Mouse (Mus musculus) c-Kit-positive CD71-positive TER-119-negative erythroid progenitor cells, embryonic 14.5 days (primary cell): ENCODE data around the gene Jph3.

Experiments
- DNase-seq: peaks from one replicate; pipeline ENCODE4 v3.0.0-alpha.2; 2013; ENCODE audit warnings: low read depth

The Jph3 gene

DNA sequence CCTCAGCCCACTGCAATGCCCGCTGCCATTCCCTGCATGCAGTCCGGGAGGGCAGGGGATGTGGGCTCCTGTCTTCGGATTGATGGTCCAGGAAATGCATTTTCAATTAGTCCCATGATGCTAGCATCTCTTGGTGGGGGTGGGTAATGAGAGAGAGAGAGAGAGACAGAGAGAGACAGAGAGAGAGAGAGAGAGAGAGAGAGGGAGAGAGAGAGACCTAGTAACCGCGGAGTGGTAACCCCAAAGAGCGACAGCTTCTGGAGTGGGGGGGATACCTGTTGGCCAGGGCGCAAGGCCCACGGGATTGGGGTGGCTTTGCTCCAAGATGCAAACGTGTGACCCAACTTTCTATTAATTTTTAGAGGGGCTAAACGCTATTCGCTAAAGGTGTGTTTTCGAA, at the start of gene Jph3:
Gene Jph3 (plus strand): TSS at position 301 of the 400 bp plus-strand sequence.
- DNase-seq = no peak

DNA sequence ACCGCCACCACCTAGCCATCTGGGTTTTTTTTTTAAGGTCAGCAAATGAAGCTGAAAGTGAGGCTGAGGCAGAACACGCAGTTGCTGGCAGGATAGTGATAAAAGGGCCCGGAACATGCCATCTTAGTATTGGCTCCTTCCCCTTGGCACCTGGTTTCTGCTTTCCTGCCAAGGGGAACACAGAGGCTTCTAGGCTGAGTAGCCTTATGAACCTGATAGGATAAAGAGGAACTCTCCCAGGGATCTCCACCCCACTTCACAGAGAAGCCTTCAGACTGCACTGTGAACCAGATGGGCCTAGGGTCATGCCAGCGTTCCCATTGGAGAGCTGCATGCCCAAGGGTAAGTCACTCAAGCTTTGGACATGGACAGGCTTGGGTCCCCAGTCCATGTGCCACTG, 48.5 kb upstream of the Jph3 start:
- DNase-seq = no peak

DNA sequence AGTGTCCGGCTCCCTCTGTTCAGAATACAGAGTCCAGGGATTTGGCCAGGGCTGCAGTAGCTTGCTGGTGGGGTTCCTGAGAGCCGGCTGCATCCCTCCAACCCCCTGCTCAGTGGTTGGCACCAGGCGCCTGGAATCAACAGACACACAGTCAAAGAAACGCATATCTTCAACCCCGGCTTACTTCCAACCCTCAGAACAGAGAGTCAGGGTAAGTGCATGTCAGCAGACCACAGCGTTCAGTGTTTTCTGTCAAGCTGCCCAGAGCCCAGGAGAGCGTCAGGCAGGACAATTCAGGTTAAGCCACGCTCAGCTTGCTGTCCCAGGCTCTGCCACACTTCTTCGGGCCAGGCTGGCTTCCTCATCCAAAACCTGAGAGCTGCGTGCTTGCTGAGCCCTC, 48.0 kb upstream of the Jph3 start:
- no peak for DNase-seq

DNA sequence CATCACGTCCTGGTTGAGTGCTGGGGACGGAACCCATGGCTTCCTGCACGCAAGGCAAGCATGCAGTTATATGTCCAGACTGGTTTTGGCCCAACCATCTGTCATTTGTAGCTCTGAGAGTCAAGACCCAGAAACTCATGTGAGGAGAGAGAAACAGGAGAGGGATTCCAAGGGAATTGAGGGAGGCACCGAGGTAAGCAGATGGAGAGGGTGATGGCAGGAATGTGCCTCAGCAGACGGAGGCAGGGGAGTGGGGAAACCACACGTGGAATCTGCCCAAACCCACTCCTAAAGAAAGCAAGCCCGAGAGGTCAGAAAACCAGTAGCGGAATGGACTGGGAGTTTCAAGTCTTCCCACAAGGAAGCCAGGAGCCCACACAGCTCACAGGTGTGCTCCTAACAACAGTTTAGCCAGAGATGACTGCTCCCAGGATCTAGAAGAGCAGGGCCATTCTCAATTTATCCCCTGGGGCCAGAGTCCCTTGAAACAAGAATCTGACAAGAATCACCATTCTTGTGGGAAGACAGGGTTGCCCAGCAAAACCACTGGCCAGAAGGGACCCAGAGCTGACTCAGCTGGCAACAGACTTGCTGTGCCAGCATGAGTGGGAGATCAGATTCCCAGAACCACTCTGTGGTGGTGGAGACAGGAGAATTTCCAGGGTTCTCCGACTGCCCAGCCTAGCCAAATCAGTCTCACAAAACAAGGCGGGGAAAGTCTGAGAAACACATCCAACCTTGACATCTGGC, 46.2 kb upstream of the Jph3 start:
- DNase-seq = no peak

DNA sequence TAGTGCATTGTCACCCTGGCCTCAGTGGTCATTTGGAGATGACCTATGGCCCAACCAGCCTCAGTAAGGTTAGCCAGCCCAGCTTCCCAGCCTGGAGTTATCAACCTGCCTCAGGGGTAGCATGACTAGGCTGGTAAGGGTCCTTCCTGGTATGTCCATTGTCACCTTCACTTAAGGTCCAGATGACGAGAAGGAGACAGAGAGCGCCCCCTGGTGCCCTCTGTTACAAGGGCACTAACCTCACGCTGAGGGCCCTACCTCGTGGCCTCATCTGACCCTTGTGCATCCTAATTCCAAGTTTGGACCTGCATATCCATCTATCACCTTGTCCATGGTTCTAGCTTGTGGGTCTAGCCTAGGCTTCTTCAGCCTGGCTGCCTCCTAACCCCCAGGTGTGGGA, 44.0 kb upstream of the Jph3 start:
- no peak for DNase-seq

DNA sequence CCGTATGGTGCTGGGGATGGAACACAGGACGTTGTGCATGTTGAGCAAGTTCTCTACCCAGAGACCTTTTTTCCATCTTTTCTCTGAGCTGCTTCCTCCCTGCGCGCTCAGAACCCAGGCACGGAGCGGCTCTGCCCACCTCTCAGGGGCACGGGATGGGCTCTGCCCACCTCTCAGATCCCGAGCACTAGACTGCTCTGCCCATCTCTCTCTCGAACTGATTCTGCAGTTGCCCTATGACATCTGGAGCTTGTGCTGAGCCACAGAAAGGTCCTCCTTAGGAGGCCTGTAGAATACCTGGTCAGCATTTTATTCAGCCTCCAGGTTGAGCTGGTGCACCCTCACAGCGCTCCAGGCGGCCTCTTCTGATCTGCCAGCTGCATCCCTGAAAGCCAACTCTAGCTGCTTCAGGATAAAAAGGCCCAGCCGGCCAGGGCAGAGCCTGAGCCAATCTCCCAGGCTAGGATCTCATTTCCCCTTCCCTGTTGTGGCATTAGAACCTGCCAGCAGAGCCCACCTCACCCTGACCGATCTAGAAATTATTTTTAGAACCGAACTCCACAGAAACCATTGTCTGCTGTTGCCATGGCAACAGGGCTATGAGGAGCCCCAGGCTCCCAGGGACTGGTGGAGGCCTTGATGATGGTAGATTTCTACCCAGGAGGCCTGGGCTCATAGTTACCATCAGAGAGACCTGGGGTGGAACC, 41.8 kb upstream of the Jph3 start:
- DNase-seq = no peak

DNA sequence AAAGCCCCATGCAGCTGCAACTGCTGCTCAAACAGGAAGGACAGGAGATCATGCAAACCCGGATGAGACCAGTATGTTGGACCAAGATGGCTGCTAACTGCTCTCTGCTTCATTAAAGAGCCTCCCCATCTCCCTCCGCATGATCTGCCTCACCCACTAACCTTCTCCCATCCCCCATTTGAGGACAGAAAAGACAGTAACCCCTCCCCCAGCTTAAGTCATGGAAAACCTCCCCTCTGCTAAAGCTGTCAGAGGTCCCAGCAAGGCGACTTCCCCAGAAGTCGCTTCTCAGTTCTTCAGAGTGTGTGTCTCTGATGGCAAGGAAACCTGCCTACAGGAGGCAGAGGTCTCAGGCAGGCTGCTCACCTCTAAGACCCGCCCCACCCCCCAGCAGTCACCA, 40.9 kb upstream of the Jph3 start:
- DNase-seq = no peak

DNA sequence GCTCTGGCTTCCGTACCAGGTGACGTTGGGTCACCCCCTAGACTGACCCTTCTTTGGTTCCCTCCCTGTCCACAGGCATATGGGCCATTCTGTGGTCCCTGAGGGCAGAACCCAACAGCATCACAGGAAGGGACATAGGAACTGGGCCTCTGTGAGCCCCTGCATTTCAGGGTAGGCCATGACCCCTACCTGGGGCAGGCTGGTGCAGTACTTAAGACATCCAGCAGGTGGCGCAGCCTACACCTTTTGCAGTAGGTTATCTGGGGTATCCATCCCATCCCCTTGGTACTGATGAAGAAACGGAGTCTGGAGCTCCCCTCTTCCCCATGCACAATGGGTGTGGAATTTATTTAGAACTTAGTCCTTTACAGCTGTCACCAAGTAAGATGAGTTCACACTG, 35.0 kb upstream of the Jph3 start:
- no peak for DNase-seq

DNA sequence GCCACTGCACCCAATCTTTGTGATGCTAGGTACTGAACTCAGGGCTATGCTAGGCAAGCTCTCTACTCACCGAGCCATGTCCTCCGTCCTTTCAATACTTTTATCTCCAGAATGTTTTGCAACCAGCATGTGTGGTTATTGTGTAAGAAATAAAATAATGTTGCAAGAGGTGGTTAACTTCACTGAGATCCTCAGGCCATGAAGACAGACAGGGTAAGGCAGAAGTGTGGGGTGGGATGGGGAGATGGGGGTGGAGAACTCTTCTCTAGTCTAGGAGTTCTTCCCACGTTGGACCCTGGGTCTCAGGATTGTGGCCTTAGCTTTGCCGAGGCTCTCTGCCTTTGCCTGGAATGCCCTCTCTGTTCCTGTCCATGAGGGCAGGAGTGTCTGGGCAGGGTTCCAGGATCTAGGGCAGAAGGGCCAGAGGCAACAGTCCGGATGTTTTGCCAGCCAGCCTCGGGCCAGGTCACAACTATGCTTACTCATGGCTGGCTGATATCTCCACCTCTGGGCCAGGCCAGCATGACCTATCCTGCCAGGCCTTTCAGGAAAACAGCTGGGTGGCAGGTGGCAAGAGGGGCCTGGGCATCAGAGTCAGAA, 33.7 kb upstream of the Jph3 start:
- no peak for DNase-seq

DNA sequence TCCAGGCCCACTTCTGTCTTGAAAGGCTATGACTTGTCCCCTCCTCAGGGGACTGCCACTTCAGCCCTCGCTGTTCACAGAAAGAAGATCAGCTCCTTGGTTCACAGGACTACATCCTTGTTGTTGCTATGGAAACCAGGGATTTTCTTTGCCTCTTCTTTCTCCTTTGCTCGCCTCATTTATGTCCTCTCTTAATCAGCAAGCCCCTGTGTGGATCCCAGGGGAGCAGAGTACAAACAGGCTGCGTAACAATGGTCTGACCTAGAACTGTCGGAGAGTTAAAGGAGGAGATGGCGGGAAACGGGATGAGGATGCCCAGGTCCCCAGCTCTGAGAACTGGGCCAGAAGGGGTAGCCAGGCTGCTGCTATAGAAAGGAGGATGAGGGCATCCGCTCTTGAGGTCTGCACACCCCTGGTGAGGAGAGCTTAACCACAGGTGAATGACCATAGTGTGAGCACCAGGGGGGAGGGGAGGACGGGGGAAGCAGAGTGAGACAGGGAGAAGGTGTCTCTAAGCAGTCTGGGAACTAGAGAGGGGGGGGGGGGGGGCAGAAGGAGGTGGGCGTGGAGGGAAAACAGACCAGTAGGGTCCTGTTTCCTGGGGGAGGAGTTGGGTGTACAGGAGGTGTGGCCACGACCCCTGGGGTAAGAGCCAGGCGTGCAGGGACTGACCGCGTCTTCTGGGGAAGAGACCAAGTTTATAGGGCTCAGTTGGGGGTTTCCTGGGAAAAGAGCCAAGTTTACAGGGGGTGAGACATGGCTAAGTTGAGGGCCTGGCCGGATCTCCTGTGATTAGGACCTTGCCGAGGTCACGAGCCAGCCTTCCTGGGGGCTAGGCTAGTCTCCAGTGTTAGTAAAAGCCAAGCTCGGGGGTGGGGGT, 31.4 kb upstream of the Jph3 start:
- no peak for DNase-seq

DNA sequence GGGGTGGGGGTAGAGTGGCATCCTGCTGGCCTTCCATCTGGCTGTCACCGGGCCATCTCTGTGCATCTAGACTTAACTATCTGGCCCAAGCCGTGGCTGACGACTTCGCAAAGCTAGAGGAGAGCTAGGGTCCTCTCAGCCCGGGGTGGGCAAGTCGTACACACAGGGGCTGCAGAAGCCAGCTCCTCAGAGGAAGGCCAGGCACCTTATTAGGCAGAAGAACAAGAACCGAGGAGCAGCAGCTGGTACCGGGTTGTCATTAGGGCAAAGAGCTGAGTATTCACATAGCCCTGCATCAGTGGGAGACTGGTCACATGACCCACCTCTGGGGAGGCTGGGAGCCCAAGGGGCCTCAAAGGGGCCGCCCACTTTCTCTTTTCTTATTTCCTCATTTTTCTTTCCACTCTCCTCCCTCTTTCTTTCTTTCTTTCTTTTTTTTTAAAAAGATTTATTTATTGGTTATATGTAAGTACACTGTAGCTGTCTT, 30.8 kb upstream of the Jph3 start:
- DNase-seq = no peak

DNA sequence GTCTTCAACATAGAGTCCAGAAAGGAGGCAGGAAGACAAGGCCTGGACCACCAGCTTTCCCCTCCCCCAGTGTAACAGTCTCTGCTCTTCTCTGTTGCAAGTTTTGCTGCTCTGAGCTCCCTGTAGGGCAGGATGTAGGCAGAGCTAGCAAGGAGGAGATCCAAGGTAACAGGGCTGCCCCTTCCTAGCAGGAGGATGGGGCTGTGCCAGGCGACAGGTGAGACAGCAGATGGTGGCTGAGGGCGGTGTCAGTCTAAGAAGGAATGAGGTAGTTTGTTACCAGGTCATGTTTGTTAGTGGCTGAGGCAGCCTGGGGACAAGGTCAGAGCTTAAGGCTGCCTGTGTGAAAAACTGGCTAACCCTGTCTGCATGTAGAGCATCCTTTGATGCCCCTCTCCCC, 29.5 kb upstream of the Jph3 start:
- DNase-seq = no peak

DNA sequence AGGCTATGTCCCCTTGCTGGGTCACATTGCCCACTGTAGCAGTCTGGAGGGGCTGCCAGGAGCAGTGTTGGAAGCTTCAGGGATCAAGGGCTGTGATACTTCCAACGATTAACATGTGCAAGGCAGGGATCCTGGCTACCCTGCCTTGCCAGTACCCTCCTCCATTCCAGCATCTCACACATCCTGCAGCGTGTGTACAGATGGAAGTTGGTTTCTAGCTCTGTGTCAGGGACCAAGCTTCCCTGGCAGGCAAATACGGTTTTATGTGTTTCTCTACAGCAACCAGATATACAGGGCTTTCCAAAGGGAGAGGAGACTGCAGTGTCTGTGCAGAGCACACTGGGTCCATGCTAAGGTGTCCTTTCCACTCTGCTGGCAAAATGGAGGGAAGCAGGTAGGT, 24.2 kb upstream of the Jph3 start:
- DNase-seq = no peak

DNA sequence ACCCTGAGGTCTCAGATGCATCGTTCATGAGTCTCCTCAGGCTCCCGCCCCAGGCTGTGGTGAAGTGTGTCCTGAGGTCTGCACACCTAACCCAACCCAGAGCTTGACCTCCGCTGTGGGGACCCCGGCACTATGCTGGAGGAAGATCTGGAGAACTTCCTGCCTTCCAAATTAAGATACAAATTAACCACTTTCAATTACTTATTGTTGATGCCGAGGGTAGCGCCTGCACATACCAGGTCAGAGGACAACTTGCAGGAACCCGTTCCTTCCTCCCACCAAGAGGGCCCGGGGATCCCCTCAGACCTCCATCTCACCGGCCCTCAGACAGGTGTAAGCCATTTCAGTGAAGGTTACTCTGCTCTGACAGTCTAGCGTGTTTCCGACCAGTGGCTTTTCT, 22.5 kb upstream of the Jph3 start:
- no peak for DNase-seq

DNA sequence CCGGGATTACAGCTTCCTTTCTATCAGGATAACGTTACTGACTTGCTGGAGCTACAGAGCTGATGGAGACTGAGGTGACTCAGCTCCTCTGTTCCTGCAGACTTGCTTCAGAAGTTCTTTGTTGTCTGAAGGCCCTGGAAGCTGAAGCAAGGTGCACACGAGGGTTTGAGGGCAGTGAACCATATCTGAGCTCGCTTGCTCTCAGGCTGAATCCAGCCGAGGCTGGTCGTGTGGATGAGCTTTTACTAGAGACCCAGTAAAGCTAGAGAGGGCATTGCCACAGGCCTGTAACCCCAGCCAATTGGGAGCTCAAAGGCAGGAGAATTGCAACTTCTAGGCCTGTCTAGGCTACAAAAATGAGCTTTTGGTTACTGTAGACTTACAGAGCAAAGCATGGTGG, 21.0 kb upstream of the Jph3 start:
- no peak for DNase-seq

DNA sequence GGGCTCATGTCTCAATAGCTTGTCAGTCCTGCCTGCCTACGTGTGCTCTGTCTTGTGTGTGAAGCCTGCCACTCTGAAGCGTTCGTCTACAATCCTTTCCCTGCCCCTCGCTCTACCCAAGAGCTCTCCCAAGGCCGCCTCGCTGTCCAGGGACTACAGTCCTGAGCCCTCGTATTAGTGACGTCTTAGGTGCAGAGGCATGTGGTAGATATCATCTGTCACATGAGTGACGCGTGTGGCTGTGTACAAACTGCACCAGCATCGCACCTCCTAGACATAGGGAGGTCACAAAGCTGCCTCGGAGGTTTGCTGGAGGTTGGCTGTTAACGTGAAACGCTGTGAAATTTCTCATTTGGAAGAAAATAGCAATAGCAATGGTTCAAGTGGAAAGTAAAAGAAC, 11.9 kb upstream of the Jph3 start:
- no peak for DNase-seq

DNA sequence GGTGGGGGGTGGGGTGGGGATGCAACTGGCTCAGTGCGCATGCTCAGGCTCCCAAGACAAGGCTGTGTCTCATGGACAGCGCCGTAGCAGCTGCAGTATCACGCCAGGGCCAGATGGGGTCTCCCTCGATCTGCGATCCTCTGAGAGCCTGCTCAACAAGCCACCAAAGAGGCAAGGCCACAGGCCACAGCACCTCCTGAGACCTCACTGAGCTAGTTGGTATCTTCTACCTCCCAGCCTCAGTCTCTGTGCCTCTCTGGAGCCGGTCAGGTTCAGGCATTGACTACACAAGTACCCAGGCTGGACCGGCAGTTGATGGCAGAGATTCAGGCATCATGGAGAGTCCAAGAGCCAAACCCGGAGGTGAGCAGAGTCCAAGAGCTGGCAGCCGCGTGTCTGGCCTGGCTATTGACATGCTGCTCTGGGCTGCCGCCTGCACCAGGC, 11.4 kb upstream of the Jph3 start:
- peak; percentile 19 for DNase-seq

DNA sequence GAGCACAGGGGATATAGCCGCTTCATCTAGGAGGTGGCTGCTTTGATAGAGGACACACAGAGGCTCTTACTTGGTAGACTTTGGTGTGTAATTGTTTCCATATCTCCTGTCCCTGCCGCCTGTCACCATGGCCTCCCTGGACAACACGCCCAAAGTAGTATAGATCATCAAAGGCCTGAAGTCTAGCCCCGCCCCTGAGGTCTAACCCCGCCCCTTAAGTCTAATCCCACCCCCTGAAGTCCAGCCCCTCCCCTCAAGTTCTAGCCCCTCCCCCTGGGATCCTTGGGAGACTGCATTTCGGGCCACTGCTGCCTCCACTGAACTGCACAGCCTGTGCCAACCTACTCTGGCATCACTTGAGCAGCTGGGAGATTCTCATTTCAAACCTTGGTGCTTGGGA, 10.5 kb upstream of the Jph3 start:
- DNase-seq = no peak

DNA sequence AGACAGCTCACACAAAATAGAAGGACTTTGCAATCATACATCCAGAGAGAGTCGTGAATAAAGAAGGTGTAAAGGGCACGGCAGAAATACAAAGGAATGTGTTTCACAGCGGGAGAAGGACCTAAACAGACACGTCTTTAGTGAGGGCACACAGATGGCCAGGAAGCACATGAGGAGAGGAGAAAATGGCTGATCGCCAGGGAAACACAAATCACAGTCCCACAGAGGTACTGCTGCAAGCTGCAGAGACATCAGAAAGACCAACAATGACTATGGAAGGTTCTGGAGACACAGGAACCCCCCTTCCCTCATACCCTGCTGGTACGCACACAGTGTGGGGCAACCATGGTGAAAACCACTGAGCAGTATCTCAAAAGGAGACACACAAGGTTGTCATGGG, 8.4 kb upstream of the Jph3 start:
- no peak for DNase-seq

DNA sequence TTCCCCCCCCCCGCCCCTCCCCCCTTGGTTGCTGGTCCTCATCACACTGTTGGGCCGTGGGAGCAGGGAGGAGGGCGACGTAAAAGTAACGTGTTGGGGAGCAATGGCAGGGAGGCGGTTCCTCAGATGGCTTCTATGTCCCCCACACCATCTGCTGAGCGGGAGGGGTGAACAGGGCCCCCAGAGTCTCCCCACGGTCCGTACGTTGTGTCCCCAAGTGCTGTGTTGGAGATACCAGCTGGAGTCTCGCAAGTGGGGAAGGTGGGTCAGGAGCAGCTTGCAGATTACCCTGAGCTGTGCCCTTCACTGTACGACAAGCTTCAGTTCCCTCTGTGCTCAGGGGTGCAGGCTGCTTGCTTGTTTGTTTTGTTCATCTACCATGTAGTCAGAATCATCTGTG, 5.6 kb upstream of the Jph3 start:
- no peak for DNase-seq

DNA sequence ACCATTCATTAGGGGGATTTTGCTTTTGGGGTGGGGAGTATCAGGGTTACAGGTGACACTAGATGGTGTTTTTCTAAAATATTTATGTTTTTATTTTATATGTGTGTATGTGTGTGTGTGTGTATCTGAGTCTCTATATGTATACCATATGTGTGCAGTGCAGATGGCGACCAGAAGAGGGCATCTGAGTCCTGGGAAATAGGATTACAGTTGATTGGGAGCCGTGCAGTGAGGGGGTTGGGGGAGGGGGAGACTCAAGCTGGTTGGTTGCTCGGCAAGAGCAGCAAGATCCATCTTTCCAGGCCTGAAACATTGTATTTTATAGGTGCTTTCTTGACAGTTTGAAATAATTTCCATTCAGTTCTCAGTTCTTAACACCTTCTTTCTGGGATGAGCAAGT, 2.3 kb upstream of the Jph3 start:
- no peak for DNase-seq

DNA sequence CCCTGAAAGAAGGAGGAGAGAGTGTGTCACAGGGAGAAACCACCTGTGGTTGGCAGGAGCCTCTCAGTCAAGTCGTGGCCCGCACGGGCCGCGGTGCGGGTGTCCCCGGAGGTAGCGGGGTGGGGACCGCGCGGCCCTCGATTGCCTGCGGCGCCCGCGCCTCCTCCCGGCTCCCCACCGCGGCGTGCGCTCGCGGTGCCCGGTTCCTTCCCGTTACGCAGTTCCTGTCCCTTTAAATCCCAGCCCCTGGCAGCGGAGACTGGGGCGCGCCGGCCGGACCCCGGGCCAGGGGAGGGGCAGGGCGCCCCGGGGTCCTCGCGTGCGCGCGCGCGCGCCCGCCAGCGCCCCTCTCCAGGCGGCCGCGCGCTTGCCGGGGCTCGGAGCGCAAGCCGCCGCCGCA, 331 bp downstream of the Jph3 start:
- DNase-seq = no peak
